Mouse (Mus musculus) midbrain, embryonic 11.5 days (tissue): ENCODE data around the gene Gm17268. TPM values are rescaled to one million over a fixed set of nuclear protein-coding genes. Genes with fewer than 3 reads are reported as not detected.

Experiments
- ATAC-seq: fragments of 200-750 bp; cut with Nextera tagmentation; 2 replicates; pipeline ENCODE4 v1.8.0; 2017; ENCODE audit warnings: moderate TSS enrichment, moderate library complexity; ENCODE audit not compliant: low FRiP score
- DNase-seq: peaks from one replicate; pipeline ENCODE4 v3.0.0; 2015; ENCODE audit warnings: low spot score; ENCODE audit errors: missing footprints
- H3K27ac ChIP-seq: fragments of 300-500 bp; sonication (generic); 2 replicates; pipeline ENCODE4 v1.5.1; 2014; ENCODE audit warnings: low read depth, low read length
- H3K27me3 ChIP-seq: fragments of 300-500 bp; sonication (generic); 2 replicates; pipeline ENCODE4 v1.6.1; 2014; ENCODE audit warnings: mild to moderate bottlenecking, low read length, moderate library complexity, mixed read lengths; ENCODE audit not compliant: control insufficient read depth, insufficient read depth
- H3K36me3 ChIP-seq: fragments of 300-500 bp; sonication (generic); 2 replicates; pipeline ENCODE4 v1.6.1; 2014; ENCODE audit warnings: mild to moderate bottlenecking, low read length, moderate library complexity, mixed read lengths; ENCODE audit not compliant: control insufficient read depth, insufficient read depth
- H3K4me1 ChIP-seq: fragments of 300-500 bp; sonication (generic); 2 replicates; pipeline ENCODE4 v1.6.1; 2014; ENCODE audit warnings: low read length; ENCODE audit not compliant: control insufficient read depth, insufficient read depth
- H3K4me2 ChIP-seq: fragments of 300-500 bp; sonication (generic); 2 replicates; pipeline ENCODE4 v1.6.1; 2014; ENCODE audit warnings: mild to moderate bottlenecking, moderate library complexity
- H3K4me3 ChIP-seq: fragments of 300-500 bp; sonication (generic); 2 replicates; pipeline ENCODE4 v1.5.1; 2014; ENCODE audit warnings: low read depth, low read length
- H3K9ac ChIP-seq: fragments of 300-500 bp; sonication (generic); 2 replicates; pipeline ENCODE4 v1.6.1; 2014; ENCODE audit warnings: low read length
- H3K9me3 ChIP-seq: fragments of 300-500 bp; sonication (generic); 2 replicates; pipeline ENCODE4 v1.6.1; 2016; ENCODE audit warnings: low read length; ENCODE audit not compliant: control insufficient read depth
- WGBS: fragments of 180-500 bp; shearing (Covaris S2); extraction: QIAGEN DNeasy Blood & Tissue Kit; methylation state at CpG from one replicate; pipeline ENCODE4 v1.1.7; 2014; 5-methylcytosine and 5-hydroxymethylcytosine counted together
- polyA plus RNA-seq: library from polyadenylated mRNA; unstranded; fragments of >200 nt; fragmentation: Nextera tagmentation; extraction: Ambion mirVana; gene quantifications from 2 replicates; pipeline ENCODE4 v1.2.1, GENCODE M21; 2014

The Gm17268 gene
- polyA plus RNA-seq, 1 experiment from 2014 or later = not detected

- Histone ChIP-seq H3K4me3 (no peak overlapping the region), H3K4me2 (no peak overlapping the region), H3K36me3 (no peaks in the 10 kb centered on the region), H3K4me1 (no peaks in the 10 kb centered on the region), H3K27me3 (no peaks in the 10 kb centered on the region), H3K9ac (no peak overlapping the region), H3K9me3 (no peaks in the 10 kb centered on the region), H3K27ac (no peak overlapping the region)
- WGBS = 70% methylated on average over 5 of the region's 5 CpGs
- DNase-seq = peak; percentile 73
- no peak for ATAC-seq
Measured at GRCm38 (mm10) chr11:82000581-82000980, 37.8 kb downstream of the Gm17268 start.

- Histone ChIP-seq H3K27me3 (no peaks in the 10 kb centered on the region), H3K36me3 (no peaks in the 10 kb centered on the region), H3K9me3 (no peaks in the 10 kb centered on the region), H3K27ac (no peak overlapping the region), H3K4me1 (no peaks in the 10 kb centered on the region), H3K9ac (no peak overlapping the region), H3K4me2 (no peak overlapping the region), H3K4me3 (no peak overlapping the region)
- DNase-seq (peak; percentile 72), ATAC-seq (no peak)
- WGBS = 86% methylated on average over 4 of the region's 4 CpGs
Measured at GRCm38 (mm10) chr11:81999469-81999868, 38.9 kb downstream of the Gm17268 start.

- WGBS = 93% methylated on average over 3 of the region's 3 CpGs
- H3K36me3 ChIP-seq = no peaks in the 10 kb centered on the region
- H3K4me2 ChIP-seq = no peak overlapping the region
- H3K9me3 ChIP-seq = no peaks in the 10 kb centered on the region
- H3K9ac ChIP-seq = no peak overlapping the region
- DNase-seq = peak; percentile 66
- no peaks in the 10 kb centered on the region for H3K27me3 ChIP-seq
- H3K4me3 ChIP-seq = no peak overlapping the region
- no peak overlapping the region for H3K27ac ChIP-seq
- no peak for ATAC-seq
- no peaks in the 10 kb centered on the region for H3K4me1 ChIP-seq
Measured at GRCm38 (mm10) chr11:81998646-81999045, 39.7 kb downstream of the Gm17268 start.

GRCm38 (mm10) chr11:81997085-81997484, 41.3 kb downstream of the Gm17268 start:
- WGBS = 86% methylated on average over 5 of the region's 5 CpGs
- Histone ChIP-seq H3K27me3 (no peaks in the 10 kb centered on the region), H3K9ac (no peak overlapping the region), H3K4me2 (no peak overlapping the region), H3K36me3 (no peaks in the 10 kb centered on the region), H3K4me1 (no peaks in the 10 kb centered on the region), H3K27ac (no peak overlapping the region), H3K4me3 (no peak overlapping the region), H3K9me3 (no peaks in the 10 kb centered on the region)
- ATAC-seq = no peak
- no peak for DNase-seq

- Histone ChIP-seq H3K9me3 (no peaks in the 10 kb centered on the region), H3K36me3 (no peaks in the 10 kb centered on the region), H3K27me3 (no peaks in the 10 kb centered on the region), H3K9ac (no peak overlapping the region), H3K4me1 (no peaks in the 10 kb centered on the region), H3K4me2 (no peak overlapping the region), H3K4me3 (no peak overlapping the region), H3K27ac (no peak overlapping the region)
- DNase-seq (peak; percentile 99), ATAC-seq (no peak)
- WGBS = 68% methylated on average over 10 of the region's 10 CpGs
Measured at GRCm38 (mm10) chr11:81996172-81996841, 42.1 kb downstream of the Gm17268 start.

- H3K27me3 ChIP-seq = no peaks in the 10 kb centered on the region
- no peaks in the 10 kb centered on the region for H3K9me3 ChIP-seq
- H3K4me3 ChIP-seq = no peak overlapping the region
- no peak overlapping the region for H3K4me2 ChIP-seq
- DNase-seq (peak; percentile 93), ATAC-seq (no peak)
- H3K9ac ChIP-seq = no peak overlapping the region
- WGBS = 41% methylated on average over 5 of the region's 5 CpGs
- no peak overlapping the region for H3K27ac ChIP-seq
- no peaks in the 10 kb centered on the region for H3K4me1 ChIP-seq
- no peaks in the 10 kb centered on the region for H3K36me3 ChIP-seq
Measured at GRCm38 (mm10) chr11:81983146-81983545, 55.2 kb downstream of the Gm17268 start.

GRCm38 (mm10) chr11:81982191-81982590, 56.2 kb downstream of the Gm17268 start:
- H3K27ac ChIP-seq = no peak overlapping the region
- 72% methylated on average over 11 of the region's 11 CpGs for WGBS
- no peaks in the 10 kb centered on the region for H3K9me3 ChIP-seq
- no peak overlapping the region for H3K4me2 ChIP-seq
- no peak overlapping the region for H3K9ac ChIP-seq
- DNase-seq (no peak), ATAC-seq (no peak)
- H3K4me1 ChIP-seq = no peaks in the 10 kb centered on the region
- no peak overlapping the region for H3K4me3 ChIP-seq
- no peaks in the 10 kb centered on the region for H3K36me3 ChIP-seq
- H3K27me3 ChIP-seq = no peaks in the 10 kb centered on the region

Other genes with a start within 250 kb of the Gm17268 start
- gene 5530401A14Rik, start 177.9 kb downstream of the Gm17268 start, polyA plus RNA-seq = 0.14 TPM in 2 replicates
- gene Asic2, start 70.1 kb downstream of the Gm17268 start, polyA plus RNA-seq = 1.6 TPM in 2 replicates
- 0.96 and 1.1 TPM in 2 replicates for gene Ccl2, start 3.0 kb downstream of the Gm17268 start, polyA plus RNA-seq
- gene Ccl7, start 7.2 kb upstream of the Gm17268 start, polyA plus RNA-seq = 0.18 and 0.55 TPM in 2 replicates
- not detected in 2 replicates for gene Ccl11, start 19.3 kb upstream of the Gm17268 start, polyA plus RNA-seq
- gene Ccl12, start 63.3 kb upstream of the Gm17268 start, polyA plus RNA-seq = 1.0 and 1.9 TPM in 2 replicates
- gene Ccl8, start 76.6 kb upstream of the Gm17268 start, polyA plus RNA-seq = not detected in 2 replicates